Mouse (Mus musculus) kidney, postnatal 10 days (tissue): ENCODE measurements at regions not wholly inside any gene's neighbourhood (a gene's known extent, or its start where the extent isn't known, plus 50 kb on each side); places are given as distances from the start of the nearest gene placed in this dataset.
A peak's percentile ranks its signal among the peaks of the same experiment; 100 is the strongest.

Source experiments
- DNase-seq: peaks from one replicate; pipeline ENCODE4 v3.0.0; 2021; ENCODE audit warnings: mixed read lengths

DNA sequence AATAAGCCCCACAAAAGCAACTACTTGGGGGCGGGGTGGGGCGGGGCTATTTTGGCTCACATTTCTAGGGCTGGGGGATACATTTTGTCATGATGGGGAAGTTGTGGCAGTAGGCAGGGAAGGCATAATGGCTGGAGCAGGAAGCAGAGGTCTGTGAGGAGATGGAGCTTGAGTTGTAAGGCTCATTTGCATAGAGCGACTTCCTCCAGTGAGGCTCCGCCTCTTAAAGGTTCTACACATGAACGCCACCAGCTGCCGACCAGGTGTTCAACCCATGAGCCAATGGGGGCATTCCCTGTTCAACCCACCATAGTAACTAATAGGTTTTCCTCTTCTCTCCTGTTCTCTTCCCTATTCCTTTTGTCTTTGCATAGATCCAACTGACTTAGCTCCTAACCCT is 302.1 kb upstream of the 4931429L15Rik start:
- DNase-seq = no peak

GRCm38 (mm10) chr9:46610101-46611005 is 290.6 kb upstream of the 4931429L15Rik start:
- DNase-seq = no peak

DNA sequence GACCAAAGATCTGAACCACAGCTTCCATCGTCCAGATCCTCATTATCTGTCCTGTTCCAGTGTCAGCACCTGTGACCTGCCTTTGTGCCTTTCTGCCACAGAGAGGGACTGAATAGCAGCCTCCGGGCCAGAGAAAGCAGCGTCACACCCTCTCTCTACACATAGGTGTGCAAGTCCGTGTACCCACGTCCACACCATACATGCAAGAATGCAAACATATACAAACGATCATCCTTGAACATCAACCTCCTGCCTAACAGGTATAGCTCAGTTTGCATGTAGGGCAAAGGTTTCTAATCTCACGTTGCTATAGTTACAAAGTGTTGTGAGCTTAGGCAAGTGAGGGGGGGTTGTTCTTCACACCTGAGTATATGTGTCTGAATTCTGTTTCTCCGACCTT is 288.9 kb upstream of the 4931429L15Rik start:
- DNase-seq = no peak

DNA sequence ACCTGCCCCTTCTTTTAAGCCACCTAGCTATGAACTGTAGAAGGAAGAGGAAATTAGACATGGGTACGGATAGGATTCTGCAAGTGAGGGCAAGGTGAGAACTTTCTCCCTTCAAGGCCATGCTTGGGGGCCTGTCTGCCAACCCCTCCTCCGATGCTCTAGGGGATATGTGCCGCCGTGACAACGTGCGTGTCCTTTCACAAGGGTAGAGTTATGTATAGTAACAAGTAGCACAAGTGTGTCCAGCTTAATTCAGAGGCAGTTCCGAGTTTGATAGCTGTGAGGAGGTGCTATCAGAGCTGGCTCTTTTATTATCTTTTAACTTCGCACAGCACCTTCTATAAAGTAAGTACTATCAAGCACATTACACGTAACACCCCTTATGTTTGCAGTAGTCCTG is 281.0 kb upstream of the 4931429L15Rik start:
- DNase-seq = no peak

DNA sequence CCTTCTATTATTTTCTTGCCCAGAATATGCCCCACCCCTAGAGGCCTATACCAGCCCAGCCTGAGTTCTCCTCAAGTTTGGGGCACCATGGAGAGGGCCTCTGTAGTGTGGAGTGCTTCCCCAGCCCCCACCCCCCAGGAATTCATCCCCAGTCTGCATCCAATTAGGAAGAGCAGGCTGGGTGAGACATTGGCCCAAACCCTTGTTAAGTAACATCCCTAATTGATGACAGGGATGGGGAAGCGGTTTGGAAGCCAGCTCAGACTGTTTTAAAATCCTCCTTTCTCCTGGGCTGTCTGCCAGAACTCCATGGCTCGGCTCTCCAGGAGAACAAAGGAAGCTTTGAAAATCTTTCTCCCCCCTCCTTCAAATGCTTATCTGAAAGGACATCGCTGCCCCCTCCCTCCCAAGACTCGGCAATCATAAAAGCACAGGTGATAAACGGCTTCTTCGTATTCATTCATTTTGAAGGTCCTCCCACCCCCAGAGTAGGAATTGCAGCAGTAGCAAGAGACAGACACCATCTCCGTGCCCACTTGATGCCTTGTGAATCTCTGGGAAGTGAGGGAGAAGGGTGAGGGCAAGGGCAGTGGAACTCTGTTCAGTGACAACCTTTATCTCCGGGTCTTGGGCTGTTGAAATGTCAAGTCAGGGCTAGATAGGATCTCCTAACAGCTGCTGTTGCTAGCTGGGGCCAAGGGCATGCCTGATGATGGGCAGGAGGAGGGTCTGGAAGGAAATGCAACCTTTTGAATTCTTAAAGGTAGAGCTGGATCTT is 280.3 kb upstream of the 4931429L15Rik start:
- DNase-seq = peak; percentile 21

DNA sequence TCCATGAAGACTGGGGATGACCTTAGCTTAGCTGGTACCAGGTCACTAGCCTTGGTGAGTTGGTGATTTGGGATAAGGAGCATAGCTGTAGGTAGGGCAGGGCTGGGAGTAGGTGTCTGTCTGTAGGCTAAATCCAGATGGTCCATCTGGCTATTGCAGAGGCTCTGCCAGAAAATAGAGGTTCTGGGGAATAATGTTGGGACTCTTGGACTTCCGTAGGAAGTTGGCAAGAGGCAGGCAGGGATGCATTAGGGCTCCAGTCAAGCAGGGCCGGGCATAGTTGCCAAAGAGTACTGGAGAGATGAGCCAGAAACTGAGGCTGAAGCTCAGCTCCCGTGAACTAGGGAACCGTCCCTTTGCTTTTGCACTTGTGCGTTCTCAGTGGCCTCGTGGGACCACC is 278.7 kb upstream of the 4931429L15Rik start:
- DNase-seq = no peak

DNA sequence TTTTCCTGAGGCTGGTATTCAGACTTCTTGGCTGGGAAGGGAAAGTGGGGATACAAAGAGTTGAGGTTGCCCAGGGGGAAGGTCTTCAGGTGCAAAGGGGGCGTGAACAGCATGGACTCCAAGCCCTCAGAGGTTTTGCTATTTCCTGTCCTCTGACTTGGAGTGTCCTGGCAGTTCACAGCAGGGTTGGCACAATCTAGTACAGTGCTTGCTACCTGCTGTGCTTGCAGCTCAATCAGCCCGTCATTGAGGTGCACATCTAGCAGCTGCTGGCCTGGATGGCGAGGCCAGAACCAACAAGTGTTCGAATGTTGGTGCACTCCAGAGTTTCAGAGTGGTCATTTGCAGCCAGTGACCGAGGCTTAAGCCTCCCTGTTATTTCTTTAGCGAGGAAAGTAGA is 273.7 kb upstream of the 4931429L15Rik start:
- DNase-seq = no peak

DNA sequence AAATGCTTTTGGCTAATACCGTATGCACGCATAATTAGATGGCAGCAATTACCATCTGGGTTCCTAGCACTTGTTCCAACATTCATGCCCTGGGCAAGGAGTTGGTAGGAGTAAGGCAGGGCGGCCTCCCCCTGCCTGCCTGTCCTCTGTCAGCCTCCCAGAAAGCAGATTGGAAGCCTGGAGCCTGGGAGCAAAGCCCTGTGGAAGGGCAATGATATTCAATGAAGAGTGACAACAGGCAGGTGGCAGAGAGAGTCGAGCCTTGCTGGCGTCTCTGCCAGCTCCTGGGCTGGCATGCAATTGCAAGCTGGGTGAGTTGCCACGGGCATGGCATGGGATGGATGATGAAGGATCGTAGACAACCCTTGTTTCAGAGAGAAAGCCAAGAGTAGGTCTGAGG is 273.1 kb upstream of the 4931429L15Rik start:
- DNase-seq = no peak

- no peak for DNase-seq
These were observed 267.0 kb upstream of the 4931429L15Rik start for GRCm38 (mm10) chr9:46586818-46587217.

DNA sequence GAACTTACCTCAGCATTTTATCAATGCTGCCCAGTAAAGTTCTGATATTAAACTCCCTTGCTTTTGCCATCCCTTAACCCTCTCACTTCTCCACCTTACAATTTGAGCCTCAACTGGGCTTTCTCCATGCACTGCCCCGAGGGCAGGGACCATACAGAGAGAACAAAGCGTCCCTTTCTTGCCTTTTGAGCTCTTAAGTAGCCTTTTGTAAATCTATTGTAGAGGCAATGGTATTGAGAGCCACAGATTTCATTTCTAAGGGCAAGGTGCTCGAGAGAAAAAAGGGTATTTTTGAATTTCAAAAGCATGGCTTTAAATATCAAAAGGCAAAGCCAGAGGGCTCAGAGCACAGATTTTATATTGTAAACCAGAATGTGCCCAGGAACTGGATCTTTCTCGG is 262.1 kb upstream of the 4931429L15Rik start:
- no peak for DNase-seq

DNA sequence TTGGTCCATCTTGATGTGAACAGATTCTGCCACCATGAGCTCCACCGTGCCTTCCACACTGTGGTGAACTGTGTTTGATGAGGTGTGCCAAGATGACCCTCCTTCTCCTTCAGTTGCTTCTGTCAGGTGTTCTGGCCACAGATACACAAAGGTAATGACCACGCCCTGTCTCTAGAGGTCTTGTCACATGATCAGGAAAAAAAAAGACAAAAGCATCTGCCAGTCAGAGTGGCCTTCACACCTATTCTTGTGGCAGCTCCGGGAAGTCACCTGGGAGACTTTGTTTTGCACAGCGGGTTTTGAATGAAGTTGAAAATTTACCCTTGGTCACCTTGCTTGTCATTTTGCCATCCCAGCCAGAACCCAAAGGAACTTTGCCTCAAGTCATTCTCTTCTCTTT is 242.5 kb upstream of the 4931429L15Rik start:
- DNase-seq = no peak

GRCm38 (mm10) chr9:46558481-46558880 is 238.7 kb upstream of the 4931429L15Rik start:
- no peak for DNase-seq

DNA sequence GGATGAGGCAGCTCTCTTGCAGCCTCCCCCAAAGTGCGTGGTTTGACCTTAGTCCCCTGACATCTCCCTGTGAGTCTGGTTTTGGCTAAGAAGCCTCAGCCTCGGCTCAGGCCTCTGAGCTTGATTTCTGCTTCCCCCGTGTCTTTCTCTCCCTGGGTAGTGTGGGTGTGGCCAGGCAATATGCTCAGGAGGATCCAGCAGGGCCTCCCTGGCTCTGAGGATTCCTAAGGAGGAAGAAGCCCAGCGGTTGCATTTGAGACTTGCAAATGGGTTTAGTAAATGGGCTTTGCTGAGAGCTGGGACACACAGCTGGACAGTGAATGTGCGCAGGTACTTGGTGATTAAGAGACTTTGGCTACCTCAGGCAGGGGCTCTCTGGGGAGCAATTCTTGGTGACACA is 238.0 kb upstream of the 4931429L15Rik start:
- no peak for DNase-seq

DNA sequence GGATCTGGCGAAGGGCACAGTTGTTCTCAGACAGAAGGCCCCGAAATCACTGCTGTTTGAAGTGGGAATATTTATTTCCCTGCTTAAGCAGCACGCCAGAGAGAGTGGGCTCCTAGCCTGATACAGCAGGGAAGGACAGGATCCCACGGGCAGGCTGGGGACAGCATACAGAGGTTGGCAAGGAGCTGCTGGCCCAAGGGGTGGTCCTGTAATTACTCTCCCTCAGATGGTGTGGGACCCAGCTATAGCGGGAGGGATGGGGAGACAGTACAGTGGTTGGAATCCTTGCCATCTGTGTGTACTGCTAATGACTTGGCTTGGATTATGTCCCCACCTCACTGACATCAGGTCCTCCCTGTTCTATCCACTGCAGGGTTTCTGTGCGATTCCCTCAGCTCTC is 235.4 kb upstream of the 4931429L15Rik start:
- no peak for DNase-seq

DNA sequence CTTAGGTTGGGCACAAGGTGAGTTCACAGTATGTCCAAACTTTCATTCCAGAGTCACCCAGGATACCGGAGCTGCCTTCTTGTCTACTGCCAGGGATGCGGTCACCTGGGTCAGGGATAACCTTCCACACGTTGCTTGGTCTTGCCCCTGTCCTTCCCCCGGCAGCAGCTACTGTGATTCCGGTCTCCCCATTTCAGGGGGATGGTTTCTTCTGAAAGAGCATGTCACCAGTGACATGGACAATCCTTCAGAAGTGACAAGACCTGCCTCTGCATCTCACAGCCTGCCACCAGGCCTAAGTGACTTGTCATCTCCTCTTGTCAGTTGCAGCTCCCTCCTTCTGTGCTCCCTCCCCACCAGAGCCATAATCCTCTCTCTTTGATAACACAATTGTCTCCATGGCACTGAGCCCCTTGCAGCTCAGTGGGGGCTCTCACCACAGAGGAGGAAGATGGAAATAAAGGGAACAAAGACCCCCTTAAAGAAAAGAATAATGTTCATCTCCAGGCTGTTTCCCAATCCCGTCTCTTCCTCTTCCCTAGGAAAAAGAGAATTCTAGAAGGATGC is 234.9 kb upstream of the 4931429L15Rik start:
- no peak for DNase-seq

GRCm38 (mm10) chr9:46549416-46549815 is 229.6 kb upstream of the 4931429L15Rik start:
- DNase-seq = no peak

GRCm38 (mm10) chr9:46544326-46544725 is 224.5 kb upstream of the 4931429L15Rik start:
- no peak for DNase-seq

GRCm38 (mm10) chr9:46541001-46541400 is 221.2 kb upstream of the 4931429L15Rik start:
- no peak for DNase-seq

- DNase-seq = no peak
These were observed 218.8 kb upstream of the 4931429L15Rik start for GRCm38 (mm10) chr9:46538616-46539015.

- DNase-seq = no peak
These were observed 196.8 kb upstream of the 4931429L15Rik start for GRCm38 (mm10) chr9:46516401-46517130.

DNA sequence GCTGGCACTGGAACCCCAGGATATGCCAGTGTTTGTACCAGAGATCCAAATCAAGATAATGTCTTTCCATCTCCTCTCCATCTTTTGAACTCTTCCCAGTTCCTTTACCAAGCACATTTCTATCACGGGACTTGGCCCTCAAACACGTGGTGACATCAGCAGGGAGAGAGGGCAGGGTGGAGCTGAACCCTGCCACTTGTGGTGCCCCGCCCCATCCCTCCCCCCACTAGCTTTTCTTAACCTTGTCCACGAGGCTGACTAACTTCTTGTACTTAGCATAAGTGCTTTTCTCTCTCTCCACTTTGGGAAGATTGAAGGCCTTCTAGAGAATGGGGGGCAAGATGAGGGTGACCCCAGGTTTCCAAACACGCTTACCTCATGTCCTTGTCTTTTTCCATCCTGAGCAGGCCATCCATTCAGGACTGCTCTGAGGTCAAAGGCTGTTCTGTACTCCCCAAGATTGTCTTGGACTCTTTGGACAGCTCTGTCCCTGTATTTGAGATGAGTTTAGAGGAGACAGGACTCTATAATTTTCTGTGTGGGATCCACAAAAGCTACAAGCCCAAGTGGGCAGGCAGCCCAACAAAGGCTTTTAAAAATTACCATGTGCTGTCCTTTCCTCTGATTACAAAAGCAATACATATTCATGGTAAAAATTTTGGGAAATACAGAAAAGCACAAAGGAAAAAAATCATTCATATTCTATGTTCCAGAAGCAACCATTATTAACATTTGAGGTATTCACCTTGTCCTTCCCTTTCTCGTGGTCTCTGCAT is 192.7 kb upstream of the 4931429L15Rik start:
- no peak for DNase-seq

GRCm38 (mm10) chr9:46511307-46511706 is 191.5 kb upstream of the 4931429L15Rik start:
- DNase-seq = no peak
